Mouse (Mus musculus) urinary bladder, postnatal 10 days (tissue): ENCODE data around the gene Ccl9.
"Not testable (repeated sequence)": the region's sequence is repeated elsewhere in the genome, so short reads cannot be mapped to it uniquely, and the experiment has no call there.

Experiments
- DNase-seq: peaks from one replicate; pipeline ENCODE4 v3.0.0; 2022; ENCODE audit warnings: low spot score

The Ccl9 gene

GRCm38 (mm10) chr11:83580699-83581232, 2.3 kb upstream of the Ccl9 start:
- no peak for DNase-seq

- no peak for DNase-seq
These were observed 563 bp upstream of the Ccl9 start for GRCm38 (mm10) chr11:83578999-83579398.

- DNase-seq, result no peak
These were observed 1.4 kb downstream of the Ccl9 start for GRCm38 (mm10) chr11:83576927-83577555.

GRCm38 (mm10) chr11:83572834-83573233, 5.6 kb downstream of the Ccl9 start:
- no peak for DNase-seq

GRCm38 (mm10) chr11:83572223-83572622, 6.2 kb downstream of the Ccl9 start:
- DNase-seq, result no peak

GRCm38 (mm10) chr11:83570189-83570588, 8.2 kb downstream of the Ccl9 start:
- no peak for DNase-seq

- no peak for DNase-seq
These were observed 9.2 kb downstream of the Ccl9 start for GRCm38 (mm10) chr11:83569249-83569648.

- no peak for DNase-seq
These were observed 9.7 kb downstream of the Ccl9 start for GRCm38 (mm10) chr11:83568786-83569185.

- no peak for DNase-seq
These were observed 10.4 kb downstream of the Ccl9 start for GRCm38 (mm10) chr11:83568061-83568460.

GRCm38 (mm10) chr11:83567311-83567710, 11.1 kb downstream of the Ccl9 start:
- no peak for DNase-seq

GRCm38 (mm10) chr11:83566617-83567016, 11.8 kb downstream of the Ccl9 start:
- DNase-seq, result no peak

- no peak for DNase-seq
These were observed 14.7 kb downstream of the Ccl9 start for GRCm38 (mm10) chr11:83563754-83564153.

- DNase-seq, result no peak
These were observed 16.0 kb downstream of the Ccl9 start for GRCm38 (mm10) chr11:83562311-83562887.

- DNase-seq, result no peak
These were observed 18.0 kb downstream of the Ccl9 start for GRCm38 (mm10) chr11:83560405-83560804.

GRCm38 (mm10) chr11:83557074-83557473, 21.4 kb downstream of the Ccl9 start:
- no peak for DNase-seq

GRCm38 (mm10) chr11:83556085-83556781, 22.2 kb downstream of the Ccl9 start:
- no peak for DNase-seq

- DNase-seq, result no peak
These were observed 26.8 kb downstream of the Ccl9 start for GRCm38 (mm10) chr11:83551668-83552067.

- DNase-seq, result not testable (repeated sequence)
These were observed 27.4 kb downstream of the Ccl9 start for GRCm38 (mm10) chr11:83551037-83551436.

- no peak for DNase-seq
These were observed 28.2 kb downstream of the Ccl9 start for GRCm38 (mm10) chr11:83550186-83550632.

GRCm38 (mm10) chr11:83544214-83544613, 34.2 kb downstream of the Ccl9 start:
- DNase-seq, result no peak

- no peak for DNase-seq
These were observed 37.0 kb downstream of the Ccl9 start for GRCm38 (mm10) chr11:83541415-83541814.

- no peak for DNase-seq
These were observed 37.5 kb downstream of the Ccl9 start for GRCm38 (mm10) chr11:83540931-83541330.

- DNase-seq, result no peak
These were observed 39.6 kb downstream of the Ccl9 start for GRCm38 (mm10) chr11:83538705-83539314.
